Mouse (Mus musculus): Measurements from ENCODE around the gene Agap3. TPM values are rescaled to one million over a fixed set of nuclear protein-coding genes. Genes with fewer than 3 reads are reported as not detected.

Gene Agap3
- total RNA-seq, 2 experiments from 2014 or later: 3.5 to 14.5 TPM

GRCm38 (mm10) chr5:24470600-24470999 lies 18.6 kb downstream of the Agap3 start:
- peak; percentile 84 for ATAC-seq (replicated peaks; ENCODE audit: low FRiP score, poor library complexity, severe bottlenecking)

GRCm38 (mm10) chr5:24472884-24473619 lies 21.1 kb downstream of the Agap3 start:
- no peak for ATAC-seq (replicated peaks; ENCODE audit: low FRiP score, poor library complexity, severe bottlenecking)

- no peak for ATAC-seq (replicated peaks; ENCODE audit: low FRiP score, poor library complexity, severe bottlenecking)
Observed at GRCm38 (mm10) chr5:24474025-24474722, 22.2 kb downstream of the Agap3 start.

- no peak for ATAC-seq (replicated peaks; ENCODE audit: low FRiP score, poor library complexity, severe bottlenecking)
Observed at GRCm38 (mm10) chr5:24474723-24475261, 22.8 kb downstream of the Agap3 start.

- ATAC-seq (replicated peaks; ENCODE audit: low FRiP score, poor library complexity, severe bottlenecking): no peak; the same call in 1 of the 2 replicates
Observed at GRCm38 (mm10) chr5:24475476-24476241, 23.7 kb downstream of the Agap3 start.

GRCm38 (mm10) chr5:24477909-24478308 lies 25.9 kb downstream of the Agap3 start:
- no peak for ATAC-seq (replicated peaks; ENCODE audit: low FRiP score, poor library complexity, severe bottlenecking)

GRCm38 (mm10) chr5:24481647-24482046 lies 29.7 kb downstream of the Agap3 start:
- ATAC-seq (replicated peaks; ENCODE audit: low FRiP score, poor library complexity, severe bottlenecking): no peak

- ATAC-seq (replicated peaks; ENCODE audit: low FRiP score, poor library complexity, severe bottlenecking): no peak
Observed at GRCm38 (mm10) chr5:24482247-24483079, 30.5 kb downstream of the Agap3 start.

- no peak for ATAC-seq (replicated peaks; ENCODE audit: low FRiP score, poor library complexity, severe bottlenecking)
Observed at GRCm38 (mm10) chr5:24483326-24483725, 31.3 kb downstream of the Agap3 start.

- ATAC-seq (replicated peaks; ENCODE audit: low FRiP score, poor library complexity, severe bottlenecking): no peak
Observed at GRCm38 (mm10) chr5:24484963-24485362, 33.0 kb downstream of the Agap3 start.

GRCm38 (mm10) chr5:24486097-24486496 lies 34.1 kb downstream of the Agap3 start:
- peak; percentile 71 for ATAC-seq (replicated peaks; ENCODE audit: low FRiP score, poor library complexity, severe bottlenecking)

GRCm38 (mm10) chr5:24486738-24487137 lies 34.8 kb downstream of the Agap3 start:
- no peak for ATAC-seq (replicated peaks; ENCODE audit: low FRiP score, poor library complexity, severe bottlenecking)

- ATAC-seq (replicated peaks; ENCODE audit: low FRiP score, poor library complexity, severe bottlenecking): no peak
Observed at GRCm38 (mm10) chr5:24490413-24490920, 38.5 kb downstream of the Agap3 start.

GRCm38 (mm10) chr5:24492546-24493285 lies 40.7 kb downstream of the Agap3 start:
- ATAC-seq (replicated peaks; ENCODE audit: low FRiP score, poor library complexity, severe bottlenecking): no peak

- no peak for ATAC-seq (replicated peaks; ENCODE audit: low FRiP score, poor library complexity, severe bottlenecking)
Observed at GRCm38 (mm10) chr5:24495019-24495418, 43.0 kb downstream of the Agap3 start.

GRCm38 (mm10) chr5:24496756-24497155 lies 44.8 kb downstream of the Agap3 start:
- ATAC-seq (replicated peaks; ENCODE audit: low FRiP score, poor library complexity, severe bottlenecking): no peak

- no peak for ATAC-seq (replicated peaks; ENCODE audit: low FRiP score, poor library complexity, severe bottlenecking)
Observed at GRCm38 (mm10) chr5:24497526-24497925, 45.5 kb downstream of the Agap3 start.

GRCm38 (mm10) chr5:24499113-24499512 lies 47.1 kb downstream of the Agap3 start:
- no peak for ATAC-seq (replicated peaks; ENCODE audit: low FRiP score, poor library complexity, severe bottlenecking)

- no peak for ATAC-seq (replicated peaks; ENCODE audit: low FRiP score, poor library complexity, severe bottlenecking)
Observed at GRCm38 (mm10) chr5:24500851-24501250, 48.9 kb downstream of the Agap3 start.

Data from erythroblast, adult 5-6 weeks (primary cell).